7 mouse cellular contexts compared by ENCODE assay signal in the genomic region with DNA sequence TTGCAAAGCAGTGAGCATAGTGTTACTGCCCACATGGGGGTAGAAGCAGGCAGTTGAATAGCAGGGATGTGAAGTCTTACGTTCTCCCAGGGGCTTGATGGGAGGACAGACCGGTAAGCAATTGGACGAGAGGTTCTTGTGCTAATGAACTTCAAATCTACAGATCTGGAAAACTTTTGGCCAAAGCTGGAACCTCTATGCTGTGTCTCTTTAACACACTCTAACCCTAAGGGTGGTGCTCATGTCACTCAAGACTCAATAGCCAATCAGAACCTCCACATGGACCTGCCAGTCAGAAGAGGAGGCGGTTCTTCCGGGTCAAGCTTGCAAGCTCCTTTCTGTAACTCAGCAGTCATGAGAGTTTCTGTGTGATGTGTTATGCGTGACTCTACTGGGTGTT. TPM values are rescaled to one million over a fixed set of nuclear protein-coding genes. Genes with fewer than 3 reads are reported as not detected.
DNase-seq lines count a peak whose midpoint lies in the region; ATAC-seq and TF ChIP-seq lines count a peak whose summit lies in the region.
"Not testable (repeated sequence)": the region's sequence is repeated elsewhere in the genome, so short reads cannot be mapped to it uniquely, and the experiment has no call there.
"Had no signal": no experiment of that assay in that cellular context is flagged by ENCODE, and none has a peak within 500 bp of the region (broad histone marks: within the 10 kb centered on the region; RNA-seq: fewer than 3 reads in every experiment).

Gene Zfp968 (plus strand): TSS at position 301 of the 400 bp plus-strand sequence.

- DNase-seq in G1E (ENCODE audit: low spot score); heart, adult 2 months; heart, postnatal 10 days; heart, postnatal 25 days (ENCODE audit: low spot score): not testable (repeated sequence)

- intact Hi-C loops in heart, adult 2 months (cut with DNase I); heart, postnatal 10 days (cut with DNase I); heart, postnatal 25 days (cut with DNase I): not testable (repeated sequence)

- not testable (repeated sequence) for H3K9ac ChIP-seq in heart, adult 2 months (ENCODE audit: low read depth, low read length)

- TF ChIP-seq CTCF in G1E (IDR thresholded peaks at IDR 0.05; ENCODE audit: low read depth, low read length); heart, adult 2 months (IDR thresholded peaks at IDR 0.05): not testable (repeated sequence)

- not testable (repeated sequence) for ATAC-seq in G1E (ENCODE audit: extremely low read depth, insufficient number of reproducible peaks, low FRiP score, poor library complexity, severe bottlenecking); common myeloid progenitor, adult 5-6 weeks (replicated peaks; ENCODE audit: low read depth, poor library complexity, severe bottlenecking); hematopoietic stem cell, adult 5-6 weeks (replicated peaks in 1 of 2; ENCODE audit: insufficient read depth in 1 of 2, low FRiP score in 2 of 2, low TSS enrichment in 1 of 2, low read depth in 1 of 2, poor library complexity in 2 of 2, severe bottlenecking in 2 of 2)

- TF ChIP-seq EP300 in heart, adult 2 months (IDR thresholded peaks at IDR 0.05; ENCODE audit: insufficient read depth, low read depth, low read length): not testable (repeated sequence)

- H3K79me2 ChIP-seq in heart, adult 2 months (replicated peaks; ENCODE audit: control insufficient read depth, insufficient read depth, low read length): not testable (repeated sequence)

- H3K27me3 ChIP-seq in G1E (ENCODE audit: insufficient read depth, low read length); heart, adult 2 months (ENCODE audit: control insufficient read depth, insufficient read depth, low read length): not testable (repeated sequence)

- not testable (repeated sequence) for H3K4me3 ChIP-seq in G1E (ENCODE audit: low read depth, low read length); heart, adult 2 months

- not testable (repeated sequence) for H3K36me3 ChIP-seq in G1E (replicated peaks); heart, adult 2 months (ENCODE audit: control insufficient read depth, insufficient read depth, low read length)

- H3K4me1 ChIP-seq in G1E (ENCODE audit: insufficient read depth, low read depth, low read length); heart, adult 2 months (ENCODE audit: control insufficient read depth, insufficient read depth, low read length): not testable (repeated sequence)

- not testable (repeated sequence) for H3K27ac ChIP-seq in heart, adult 2 months

- not testable (repeated sequence) for TF ChIP-seq POLR2A in heart, adult 2 months (IDR thresholded peaks at IDR 0.05; ENCODE audit: insufficient read depth, low read depth, low read length)

- no CpG with 5 or more reads among the region's 6 CpGs for WGBS in heart, adult 2 months

- not testable (repeated sequence) for H3K9me3 ChIP-seq in G1E (replicated peaks)

RNA-seq across cellular contexts. Expression of gene Zfp968, which starts in this region (rescaled TPM):
- total RNA-seq in G1E (2014; fragmentation: Nextera tagmentation) (11.8 and 15.3 TPM in 2 replicates), G1E (2017) (13.0 and 18.9 TPM in 2 replicates)
- polyA plus RNA-seq in G1E (2012): 0.21 and 0.37 TPM in 2 replicates
- total RNA-seq in common myeloid progenitor, adult 5-6 weeks (2017): 11.5 and 11.8 TPM in 2 replicates
- 10 to 100 TPM; 44.4 to 56.5 TPM for total RNA-seq in heart, adult 2 months (2021)
- 0.84 and 1.9 TPM in 2 replicates for polyA plus RNA-seq in heart, adult 2 months (2012; rRNA removed)
- 10 to 100 TPM; 10.6 to 17.4 TPM for total RNA-seq in heart, postnatal 10 days (2021)
- total RNA-seq in heart, postnatal 25 days (2021): 10 to 100 TPM; 38.4 to 48.0 TPM
- total RNA-seq in hematopoietic stem cell, adult 5-6 weeks (2017): 4.0 and 20.6 TPM in 2 replicates
- polyA plus RNA-seq: erythroblast, embryonic 14.5 days had no signal
